Mouse (Mus musculus) inflammation-experienced regulatory T-cells, adult 6 months (primary cell): ENCODE data around the gene Nr1h3. TPM values are rescaled to one million over a fixed set of nuclear protein-coding genes. Genes with fewer than 3 reads are reported as not detected.

ENCODE experiments used
- ATAC-seq: one replicate; pipeline ENCODE4 v1.8.0; 2017
- polyA plus RNA-seq, 3 experiments: library from polyadenylated mRNA; unstranded; fragments of 100-300 nt; shearing (Covaris generic); gene quantifications; one replicate each; pipeline ENCODE4 v1.2.1; 2017

Nr1h3 gene
- 1 to 10 TPM in 2 of 3 experiments, under 1 TPM in 1; 0.33 to 2.8 (median 1.4) TPM for polyA plus RNA-seq

- ATAC-seq, result peak; percentile 78
Observed at GRCm38 (mm10) chr2:91202222-91202971, at the start of gene Nr1h3, which contains the start of gene Acp2. TSS of gene Nr1h3 (minus strand) at chr2:91202834. TSS of gene Acp2 (plus strand) at chr2:91202885.

- no peak for ATAC-seq
Observed at GRCm38 (mm10) chr2:91252001-91252400, 49.4 kb upstream of the Nr1h3 start.

- no peak for ATAC-seq
Observed at GRCm38 (mm10) chr2:91248366-91248765, 45.7 kb upstream of the Nr1h3 start.

GRCm38 (mm10) chr2:91244557-91245228, 42.1 kb upstream of the Nr1h3 start:
- no peak for ATAC-seq

- ATAC-seq, result no peak
Observed at GRCm38 (mm10) chr2:91243416-91243815, 40.8 kb upstream of the Nr1h3 start.

GRCm38 (mm10) chr2:91242547-91242946, 39.9 kb upstream of the Nr1h3 start:
- no peak for ATAC-seq

- ATAC-seq, result peak; percentile 14
Observed at GRCm38 (mm10) chr2:91237511-91238080, 35.0 kb upstream of the Nr1h3 start.

- ATAC-seq, result peak; percentile 92
Observed at GRCm38 (mm10) chr2:91236601-91237510, 34.2 kb upstream of the Nr1h3 start, which contains the start of gene Ddb2. TSS of gene Ddb2 (minus strand) at chr2:91236982.

GRCm38 (mm10) chr2:91229735-91230134, 27.1 kb upstream of the Nr1h3 start:
- no peak for ATAC-seq

- no peak for ATAC-seq
Observed at GRCm38 (mm10) chr2:91223614-91224013, 21.0 kb upstream of the Nr1h3 start.

GRCm38 (mm10) chr2:91220501-91220900, 17.9 kb upstream of the Nr1h3 start:
- ATAC-seq, result no peak

- no peak for ATAC-seq
Observed at GRCm38 (mm10) chr2:91217032-91217431, 14.4 kb upstream of the Nr1h3 start.

- ATAC-seq, result no peak
Observed at GRCm38 (mm10) chr2:91213311-91213710, 10.7 kb upstream of the Nr1h3 start.

- no peak for ATAC-seq
Observed at GRCm38 (mm10) chr2:91206254-91206775, 3.7 kb upstream of the Nr1h3 start.

- peak; percentile 62 for ATAC-seq
Observed at GRCm38 (mm10) chr2:91202972-91203656, 480 bp upstream of the Nr1h3 start.

GRCm38 (mm10) chr2:91198888-91199287, 3.7 kb downstream of the Nr1h3 start:
- ATAC-seq, result no peak

- ATAC-seq, result no peak
Observed at GRCm38 (mm10) chr2:91196577-91197001, 6.0 kb downstream of the Nr1h3 start.

GRCm38 (mm10) chr2:91194624-91195332, 7.9 kb downstream of the Nr1h3 start:
- ATAC-seq, result peak; percentile 69

- ATAC-seq, result no peak
Observed at GRCm38 (mm10) chr2:91190501-91190900, 12.1 kb downstream of the Nr1h3 start.

GRCm38 (mm10) chr2:91187431-91187830, 15.2 kb downstream of the Nr1h3 start:
- peak; percentile 33 for ATAC-seq

- ATAC-seq, result no peak
Observed at GRCm38 (mm10) chr2:91186208-91186607, 16.4 kb downstream of the Nr1h3 start.
